Mouse (Mus musculus): ENCODE measurements around the gene Muc2. TPM values are rescaled to one million over a fixed set of nuclear protein-coding genes. Genes with fewer than 3 reads are reported as not detected.

Gene Muc2
- 0.35 and 1.1 TPM in 2 replicates for polyA plus RNA-seq (2012; rRNA removed)

DNA sequence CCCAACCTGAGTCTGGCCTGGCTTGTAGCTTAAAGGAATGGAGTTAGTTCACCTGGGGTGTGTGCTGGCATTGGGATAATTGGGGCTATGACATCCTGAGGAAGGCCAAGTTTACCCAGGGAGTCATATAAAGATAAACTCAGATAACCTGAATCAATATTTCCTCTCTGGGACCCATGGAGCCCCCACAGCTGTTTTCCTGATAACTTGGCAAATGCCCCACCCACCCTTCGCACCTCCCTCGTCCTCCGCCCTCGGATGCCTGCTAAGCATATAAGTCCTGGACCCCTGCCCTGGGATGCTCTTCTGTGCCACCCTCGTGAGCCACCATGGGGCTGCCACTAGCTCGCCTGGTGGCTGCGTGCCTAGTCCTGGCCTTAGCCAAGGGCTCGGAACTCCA, at the start of gene Muc2:
Muc2 (plus strand) TSS at position 301 of the 400 bp plus-strand sequence.

DNA sequence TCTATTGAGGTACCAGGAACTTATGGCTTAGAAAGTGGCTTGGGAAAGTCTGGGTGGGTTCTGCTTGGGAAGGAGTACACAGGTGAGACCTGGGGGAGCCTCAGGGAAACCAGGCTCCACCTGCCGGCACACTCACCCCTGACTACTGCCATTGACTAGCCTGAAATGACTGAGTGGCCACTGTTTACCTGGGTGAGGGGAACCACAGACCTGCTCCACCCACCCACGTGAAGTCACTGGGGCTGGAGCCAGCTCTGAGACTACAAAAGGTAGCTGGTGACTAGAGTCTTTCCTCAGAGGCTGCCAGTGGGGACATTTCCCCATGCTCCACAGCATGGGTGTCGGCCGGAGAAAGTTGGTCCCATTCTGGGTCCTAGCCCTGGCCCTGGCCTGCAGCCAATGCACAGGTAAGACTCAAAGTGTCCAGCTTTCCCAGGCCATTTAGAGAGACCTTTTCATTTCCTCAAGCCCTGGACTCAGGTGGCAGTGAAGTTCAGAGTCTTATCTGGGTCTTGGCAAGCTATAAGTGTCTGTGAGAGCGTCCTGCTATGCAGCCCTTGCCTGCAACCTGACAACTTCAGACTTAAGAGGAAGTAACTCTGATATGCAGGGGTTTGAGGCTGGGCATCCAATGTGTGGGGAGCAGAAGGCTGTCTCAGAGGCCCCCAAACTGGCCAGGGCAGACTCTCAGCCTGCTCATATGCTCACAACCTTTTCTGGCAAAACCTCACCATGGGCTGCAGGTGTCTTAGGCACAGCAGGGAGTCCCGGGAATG, 98.7 kb downstream of the Muc2 start, which contains the start of gene Muc5ac:
Muc5ac (plus strand) TSS at position 296 of the 776 bp plus-strand sequence.

Other genes starting within 250 kb of the Muc2 start
- gene Pidd1, start 246.3 kb upstream of the Muc2 start, polyA plus RNA-seq (2012; rRNA removed), result 18.9 and 28.4 TPM in 2 replicates
- gene Rplp2, start 243.0 kb upstream of the Muc2 start, polyA plus RNA-seq (2012; rRNA removed), result 775 and 918 TPM in 2 replicates
- 237 and 253 TPM in 2 replicates for gene Pnpla2, start 235.1 kb upstream of the Muc2 start, polyA plus RNA-seq (2012; rRNA removed)
- 69.1 and 83.9 TPM in 2 replicates for gene Cracr2b, start 229.2 kb upstream of the Muc2 start, polyA plus RNA-seq (2012; rRNA removed)
- gene Cd151, start 222.9 kb upstream of the Muc2 start, polyA plus RNA-seq (2012; rRNA removed), result 818 and 883 TPM in 2 replicates
- gene Polr2l, start 215.2 kb upstream of the Muc2 start, polyA plus RNA-seq (2012; rRNA removed), result 90.7 and 143 TPM in 2 replicates
- gene Tspan4, start 215.1 kb upstream of the Muc2 start, polyA plus RNA-seq (2012; rRNA removed), result 331 and 388 TPM in 2 replicates
- 43.5 and 47.7 TPM in 2 replicates for gene Chid1, start 150.5 kb upstream of the Muc2 start, polyA plus RNA-seq (2012; rRNA removed)
- 38.0 and 45.4 TPM in 2 replicates for gene Ap2a2, start 128.2 kb upstream of the Muc2 start, polyA plus RNA-seq (2012; rRNA removed)
- 0.06 and 0.20 TPM in 2 replicates for gene Muc6, start 35.0 kb upstream of the Muc2 start, polyA plus RNA-seq (2012; rRNA removed)
- gene Muc5ac, start 98.6 kb downstream of the Muc2 start, polyA plus RNA-seq (2012; rRNA removed), result 0.08 and 0.22 TPM in 2 replicates
- 0.15 and 0.16 TPM in 2 replicates for gene Muc5b, start 148.7 kb downstream of the Muc2 start, polyA plus RNA-seq (2012; rRNA removed)
- 82.8 and 103 TPM in 2 replicates for gene Tollip, start 228.2 kb downstream of the Muc2 start, polyA plus RNA-seq (2012; rRNA removed)